Mouse (Mus musculus) spleen, adult 18-20 months (tissue): ENCODE data around the gene Tex30.

Source experiments
- DNase-seq, 2 experiments: peaks; one replicate each; pipeline ENCODE4 v3.0.0; 2022; ENCODE audit warnings: mixed read lengths in 2 of 2

Tex30 gene

DNA sequence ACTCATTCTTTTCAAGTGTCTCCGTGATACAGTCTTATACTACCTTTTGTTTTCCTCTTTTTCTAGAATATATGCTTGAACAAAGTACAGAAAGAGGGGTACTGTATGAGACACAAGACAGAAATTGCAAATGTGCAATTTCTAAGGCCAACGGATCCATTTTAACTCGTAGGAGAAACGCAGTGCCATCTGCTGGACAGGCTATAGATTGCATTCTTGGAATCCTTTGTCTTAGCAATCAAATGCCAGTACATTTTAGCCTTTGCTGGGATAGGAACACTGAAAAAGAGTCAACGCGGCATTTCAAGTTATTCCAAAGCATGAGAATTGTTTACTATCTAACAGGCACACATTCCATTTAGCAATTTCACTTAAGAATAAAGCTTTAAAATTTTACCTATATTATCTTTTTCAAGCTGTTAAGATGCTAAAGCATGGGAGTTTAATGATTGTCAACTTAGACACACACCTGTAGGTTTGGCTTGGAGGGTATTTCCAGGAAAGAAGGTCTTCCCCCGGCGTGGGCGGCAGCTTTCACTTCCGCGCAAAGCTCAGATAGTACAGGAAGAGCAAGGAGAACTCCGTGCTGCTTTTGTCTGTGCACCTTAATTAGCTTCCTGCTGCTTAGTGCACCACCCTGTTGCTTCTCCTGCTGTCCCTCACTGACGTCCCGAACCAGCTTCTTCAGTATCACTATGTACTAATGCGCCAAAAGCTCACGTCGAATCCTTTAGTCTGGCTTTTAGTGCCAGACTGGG lies 60.3 kb downstream of the Tex30 start:
- DNase-seq, result peak; percentile 50 to 58
